Mouse (Mus musculus) G1E (cell line): ENCODE measurements around the gene Dhrs3.

Experiments used
- CTCF ChIP-seq: IDR thresholded peaks from 2 replicates; pipeline ENCODE4 v1.5.1; 2012; ENCODE audit warnings: low read depth, low read length, inconsistent platforms, mixed read lengths
- GATA1 ChIP-seq: IDR thresholded peaks from 2 replicates; pipeline ENCODE4 v1.6.1; 2012; ENCODE audit warnings: borderline replicate concordance, low read length, inconsistent platforms, mixed read lengths
- GATA2 ChIP-seq: IDR thresholded peaks from 2 replicates; pipeline ENCODE4 v1.6.1; 2012; ENCODE audit warnings: low read depth, low read length, inconsistent platforms, borderline replicate concordance
- POLR2AphosphoS5 ChIP-seq: IDR thresholded peaks from 2 replicates; pipeline ENCODE4 v1.6.1; 2012; ENCODE audit warnings: low read depth, low read length, inconsistent platforms; ENCODE audit not compliant: insufficient replicate concordance
- TAL1 ChIP-seq: conservative IDR thresholded peaks from 2 replicates; pipeline ENCODE4 v1.6.1; 2012; ENCODE audit warnings: low read depth, low read length, inconsistent platforms, mixed read lengths

DNA sequence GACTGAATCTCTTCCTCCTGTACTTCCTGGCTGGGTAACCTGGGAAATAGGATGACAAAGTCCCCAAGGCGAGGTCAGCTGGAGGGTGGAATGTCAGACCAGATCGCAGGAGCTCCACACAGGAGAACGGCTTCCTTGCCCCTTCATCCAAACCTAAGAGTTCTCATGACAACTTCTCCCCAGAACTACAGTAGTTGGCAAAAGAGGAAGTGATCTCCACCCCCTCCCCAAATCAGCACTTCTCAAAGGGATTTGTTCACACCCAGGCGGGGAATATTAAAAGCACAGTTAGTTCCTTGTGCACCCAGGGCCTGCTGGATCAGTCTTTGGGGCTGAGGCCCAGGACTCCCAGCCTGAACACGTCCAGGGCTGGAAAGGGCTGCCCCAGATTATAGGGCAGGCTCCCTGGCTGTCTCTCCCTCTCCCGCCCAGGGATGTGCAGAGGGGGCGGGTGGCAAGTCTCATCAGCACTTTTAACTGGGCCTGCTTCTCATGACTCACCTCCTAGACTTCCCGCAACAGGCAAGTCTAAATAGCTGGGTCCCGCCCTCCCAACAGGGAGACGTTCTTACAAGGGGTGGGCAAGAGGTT is 1.4 kb upstream of the Dhrs3 start:
- TF ChIP-seq GATA2 (no peak), CTCF (no peak), POLR2AphosphoS5 (no peak), GATA1 (no peak), TAL1 (no peak)
